Mouse (Mus musculus): ENCODE data around the gene Zfp663. TPM values are rescaled to one million over a fixed set of nuclear protein-coding genes. Genes with fewer than 3 reads are reported as not detected.

Zfp663 gene
- total RNA-seq, 2 experiments from 2014 or later: 1.2 to 1.3 TPM

- no peak for DNase-seq (ENCODE audit: low spot score in 2 of 2)
These were observed 2.5 kb upstream of the Zfp663 start for GRCm38 (mm10) chr2:165371066-165371465.

- DNase-seq (ENCODE audit: low spot score in 2 of 2): no peak
These were observed 1.8 kb upstream of the Zfp663 start for GRCm38 (mm10) chr2:165370348-165370747.

DNA sequence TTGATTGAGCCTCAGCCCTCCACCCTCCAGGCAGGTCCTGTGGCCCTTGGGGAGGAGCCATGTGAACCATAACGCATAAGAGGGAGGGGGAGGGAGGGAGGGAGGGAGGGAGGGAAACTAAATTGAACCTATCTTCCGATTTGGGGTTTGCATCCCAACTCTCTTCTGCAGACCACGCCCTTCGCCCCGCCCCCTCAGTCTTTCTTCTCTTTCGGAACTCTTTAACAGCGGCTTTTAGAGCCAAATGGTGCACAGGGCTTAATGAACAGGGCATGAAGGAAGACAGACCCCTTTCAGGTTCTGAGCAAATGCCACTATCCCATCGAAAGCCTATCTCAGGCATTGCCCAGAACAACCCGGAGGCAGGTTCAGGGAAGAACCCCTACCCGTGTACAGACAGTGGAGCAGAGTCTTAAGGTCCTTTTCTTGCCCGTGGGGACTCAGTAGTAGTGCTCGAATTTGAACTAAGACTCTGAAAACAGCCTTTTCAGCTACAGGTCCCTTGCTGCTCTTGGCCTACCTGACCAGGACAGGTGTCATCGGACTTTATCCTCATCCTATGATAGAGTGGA is 575 bp downstream of the Zfp663 start:
- no peak for DNase-seq (ENCODE audit: low spot score in 2 of 2)

GRCm38 (mm10) chr2:165367047-165367520 is 1.4 kb downstream of the Zfp663 start:
- no peak for DNase-seq (ENCODE audit: low spot score in 2 of 2)

DNA sequence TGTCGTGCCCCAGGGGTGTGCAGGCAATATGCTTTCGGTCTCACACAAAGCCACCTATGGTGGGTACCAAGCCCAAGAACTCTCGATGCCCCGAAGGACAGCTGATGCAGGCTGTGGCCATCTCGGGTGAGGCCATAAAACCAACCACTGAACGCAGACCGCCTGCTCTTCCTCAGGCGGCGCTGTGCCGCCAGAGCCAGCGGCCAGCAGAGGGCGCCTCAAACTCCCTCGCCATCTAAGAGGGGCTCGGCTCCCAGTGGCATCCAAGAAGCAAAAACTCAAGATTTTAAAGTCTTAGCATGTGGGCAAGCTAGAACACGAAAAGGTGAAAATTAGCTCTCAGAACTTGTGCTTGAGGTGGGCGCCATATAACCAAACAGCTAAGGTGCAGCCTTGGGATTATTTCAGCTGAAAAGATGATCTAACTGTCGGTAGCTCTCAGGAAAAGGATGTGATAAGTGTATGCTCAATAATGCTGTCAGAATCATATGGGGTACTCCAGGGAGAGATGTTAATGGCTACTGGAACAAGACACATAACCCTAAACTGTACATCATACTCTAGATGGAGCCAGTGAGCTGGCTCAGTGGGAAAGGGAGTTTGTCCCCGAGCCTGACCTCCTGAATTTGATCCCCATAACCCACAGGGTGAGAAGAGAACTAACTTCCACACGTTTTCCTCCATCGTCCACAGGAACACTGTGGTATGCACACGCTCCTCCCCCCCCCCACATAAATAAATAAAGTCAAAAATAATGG is 4.0 kb downstream of the Zfp663 start:
- DNase-seq (ENCODE audit: low spot score in 2 of 2): peak; percentile 43 to 61

DNA sequence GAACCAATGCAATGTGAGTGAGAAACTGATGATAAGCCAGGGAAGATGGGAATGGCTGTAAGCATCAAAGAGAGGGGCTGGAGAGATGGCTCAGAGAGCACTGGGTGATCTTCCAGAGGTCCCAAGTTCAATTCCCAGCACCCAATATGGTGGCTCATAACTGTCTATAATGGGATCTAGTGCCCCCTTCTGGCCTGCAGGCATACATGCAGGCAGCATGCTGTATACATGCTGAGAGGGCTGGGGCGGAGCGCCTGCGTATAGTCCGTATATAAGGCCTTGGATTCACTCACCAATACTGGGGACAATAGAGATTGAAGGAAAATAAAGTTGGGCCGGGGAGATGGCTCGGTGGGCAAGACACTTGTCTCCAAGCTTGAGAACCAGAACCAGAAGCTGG is 5.2 kb downstream of the Zfp663 start:
- no peak for DNase-seq (ENCODE audit: low spot score in 2 of 2)

DNA sequence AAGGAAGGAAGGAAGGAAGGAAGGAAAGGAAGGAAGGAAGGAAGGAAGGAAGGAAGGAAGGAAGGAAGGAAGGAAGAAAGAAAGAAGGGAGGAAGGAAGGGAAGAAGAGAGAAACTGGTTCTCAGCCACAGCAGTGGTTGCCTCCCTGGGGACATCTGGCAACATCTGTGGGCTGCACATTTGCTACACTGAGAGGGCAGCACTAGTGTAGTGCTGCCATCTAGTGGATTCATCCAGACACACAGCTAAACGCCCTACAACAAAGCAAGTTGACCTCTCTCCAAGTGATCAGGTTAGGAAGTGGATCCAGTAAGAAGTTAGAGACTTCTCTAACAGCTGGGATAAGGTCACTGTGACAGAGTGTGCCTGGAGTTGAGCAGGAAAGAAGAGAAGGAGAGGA is 7.7 kb downstream of the Zfp663 start:
- peak in 1 of 2 experiments; percentile 54 for DNase-seq (ENCODE audit: low spot score in 2 of 2)

- DNase-seq (ENCODE audit: low spot score in 2 of 2): peak; percentile 32 to 65
These were observed 16.6 kb downstream of the Zfp663 start for GRCm38 (mm10) chr2:165351828-165352513.

GRCm38 (mm10) chr2:165349466-165349865 is 19.1 kb downstream of the Zfp663 start:
- DNase-seq (ENCODE audit: low spot score in 2 of 2): no peak

DNA sequence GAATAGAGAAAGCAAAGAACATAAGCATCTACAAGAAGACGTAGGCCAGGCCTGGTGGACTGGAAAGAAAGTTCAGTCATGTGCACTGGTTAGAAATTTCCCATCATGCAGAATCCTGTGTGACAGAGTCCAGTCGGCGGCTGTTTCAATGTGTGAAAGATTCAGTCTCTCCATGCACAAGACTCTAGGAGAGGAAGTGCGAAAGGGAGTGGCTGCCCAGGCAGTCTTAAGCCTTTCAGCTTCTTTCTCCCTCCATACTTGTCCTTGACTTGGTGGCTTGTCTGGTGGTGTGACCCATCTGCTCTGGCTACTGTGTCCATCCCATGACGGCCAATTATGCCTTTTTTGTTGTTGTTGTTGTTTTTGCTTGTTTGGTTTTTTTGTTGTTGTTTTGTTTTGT is 22.3 kb downstream of the Zfp663 start:
- DNase-seq (ENCODE audit: low spot score in 2 of 2): no peak

- DNase-seq (ENCODE audit: low spot score in 2 of 2): no peak
These were observed 31.3 kb downstream of the Zfp663 start for GRCm38 (mm10) chr2:165337191-165337590.

DNA sequence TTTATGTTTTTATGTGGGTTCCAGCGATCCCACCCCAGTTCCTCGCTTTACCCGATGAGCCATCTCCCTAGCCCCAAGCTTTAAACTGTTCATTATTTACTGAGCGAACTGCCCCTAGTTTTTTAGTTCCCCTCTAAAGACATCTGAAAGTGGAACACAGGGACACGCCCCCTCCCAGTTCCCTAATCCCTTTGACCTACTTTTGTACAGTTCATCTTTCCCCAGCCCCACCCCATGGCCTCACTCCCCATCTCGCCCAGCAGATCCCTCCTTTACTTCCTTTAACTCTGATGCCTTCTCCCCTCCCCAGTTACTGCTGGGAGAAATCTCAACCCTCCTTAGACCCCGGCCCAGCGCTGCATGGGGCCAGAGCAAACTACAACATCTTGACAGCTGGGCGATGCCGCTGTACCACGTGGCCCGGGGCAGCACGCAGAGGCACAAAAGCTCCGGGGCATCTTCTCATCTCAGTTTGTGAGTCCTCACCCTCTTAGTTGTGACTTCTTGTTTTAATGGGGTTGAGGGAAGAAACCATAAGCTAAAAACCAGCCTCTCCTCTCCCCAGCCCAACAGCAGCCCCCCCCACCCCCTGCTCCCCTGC is 35.8 kb downstream of the Zfp663 start:
- no peak for DNase-seq (ENCODE audit: low spot score in 2 of 2)

- DNase-seq (ENCODE audit: low spot score in 2 of 2): no peak
These were observed 38.8 kb downstream of the Zfp663 start for GRCm38 (mm10) chr2:165329703-165330102.

DNA sequence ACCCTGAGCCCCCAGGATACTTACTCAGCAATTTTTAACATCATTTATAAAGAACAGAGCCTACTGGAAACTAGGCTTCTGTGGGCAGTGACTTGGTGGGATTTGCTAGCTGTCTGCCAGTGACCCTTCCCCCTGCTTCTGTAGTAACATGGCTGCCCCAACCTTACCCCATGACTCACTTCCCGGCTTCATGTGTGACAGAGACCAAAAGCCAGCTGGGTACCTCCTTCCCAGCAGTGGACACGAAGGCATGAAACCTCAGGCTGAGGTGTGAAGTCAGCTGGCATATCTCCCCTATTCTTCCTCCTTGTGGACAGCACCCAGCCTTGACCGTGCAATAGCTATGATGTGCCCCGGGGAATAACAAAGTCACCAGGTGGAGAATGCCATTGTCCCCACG is 39.8 kb downstream of the Zfp663 start:
- DNase-seq (ENCODE audit: low spot score in 2 of 2): no peak

DNA sequence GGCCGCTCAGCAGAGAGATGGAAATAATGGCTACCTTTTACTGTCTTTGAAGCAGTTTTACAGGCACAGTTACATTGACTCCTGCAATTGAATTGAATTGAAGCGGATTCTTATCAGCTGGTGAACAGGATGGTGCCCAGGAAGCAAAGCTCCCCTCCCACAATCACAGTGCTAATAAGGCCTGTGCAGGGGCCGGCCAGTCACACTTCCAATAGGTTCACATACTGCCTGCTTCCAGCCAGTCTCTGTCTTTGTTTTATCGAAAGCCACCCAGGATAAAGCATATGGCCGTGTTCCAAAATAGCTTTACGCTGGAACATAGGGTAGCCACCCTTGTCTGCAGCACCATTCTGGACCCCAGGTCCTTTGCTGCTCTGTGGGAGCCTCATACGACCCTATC is 41.1 kb downstream of the Zfp663 start:
- no peak for DNase-seq (ENCODE audit: low spot score in 2 of 2)

DNA sequence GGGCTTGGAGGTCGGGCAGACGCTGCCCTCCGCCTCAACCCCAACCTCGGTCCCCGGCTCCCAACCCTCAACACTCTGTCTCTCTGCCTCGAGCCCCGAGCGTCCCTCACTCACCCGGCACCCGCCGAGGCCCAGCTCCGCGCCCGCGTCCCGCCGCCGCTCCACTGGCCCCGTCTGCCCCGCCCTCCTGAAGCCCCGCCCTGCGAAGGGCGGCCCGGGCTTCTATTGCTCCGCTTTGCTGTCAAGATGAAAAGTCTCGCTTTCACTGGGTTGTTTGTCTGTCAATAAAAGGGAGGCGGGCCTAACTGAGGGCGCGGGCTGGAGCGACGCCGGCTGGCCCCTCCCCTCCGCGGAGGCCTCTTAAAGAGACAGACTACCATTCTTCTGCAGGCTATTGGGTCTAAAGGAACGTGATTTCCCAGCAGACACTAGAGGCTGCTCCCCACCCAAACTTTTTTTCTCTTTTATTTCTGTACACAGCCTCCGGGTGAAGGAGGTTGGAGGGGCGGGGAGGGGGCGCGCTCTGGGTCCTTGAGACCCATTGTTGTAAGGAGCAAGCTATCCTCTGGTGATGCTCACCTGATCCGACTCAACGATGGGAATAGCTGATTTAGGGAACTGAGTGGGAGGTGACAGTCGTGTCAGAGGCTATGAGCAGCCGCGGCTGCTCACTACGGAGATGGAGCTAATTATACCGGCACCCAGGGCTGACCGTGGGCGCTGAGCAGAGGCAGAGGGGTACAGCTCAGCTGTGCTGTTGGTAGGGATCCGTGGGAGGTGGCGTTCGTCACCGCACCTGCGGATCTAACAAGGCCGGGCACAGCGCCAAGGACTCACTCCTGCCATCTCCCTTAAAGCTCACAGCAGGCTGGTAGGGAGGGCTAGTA is 42.0 kb downstream of the Zfp663 start, which contains the start of gene Elmo2:
Gene Elmo2 (minus strand): TSS at position 176 of the 887 bp plus-strand sequence.
- peak; percentile 99 for DNase-seq (ENCODE audit: low spot score in 2 of 2)

- peak in 1 of 2 experiments; percentile 57 for DNase-seq (ENCODE audit: low spot score in 2 of 2)
These were observed 42.8 kb downstream of the Zfp663 start for GRCm38 (mm10) chr2:165325521-165326303.

GRCm38 (mm10) chr2:165323928-165324327 is 44.6 kb downstream of the Zfp663 start:
- DNase-seq (ENCODE audit: low spot score in 2 of 2): no peak

DNA sequence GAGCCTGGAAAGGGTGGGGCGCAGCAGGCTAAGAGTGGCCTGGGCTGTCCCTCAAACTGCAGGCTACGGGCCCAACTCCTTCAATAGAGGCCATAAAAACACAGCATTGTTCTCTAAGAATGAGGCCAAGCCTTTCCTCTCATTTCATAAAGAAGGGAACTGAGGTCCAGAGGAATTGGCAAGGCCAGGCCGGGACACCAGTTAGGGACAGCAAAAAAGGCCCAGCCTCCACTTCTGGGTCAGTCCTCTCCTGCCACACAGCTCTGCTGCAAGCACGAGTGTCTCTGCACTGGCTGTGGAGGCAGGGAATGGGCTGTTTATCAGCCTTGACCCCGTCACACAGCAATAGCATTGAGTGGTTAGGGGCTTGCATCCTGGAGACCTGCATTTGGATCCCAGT is 45.0 kb downstream of the Zfp663 start:
- DNase-seq (ENCODE audit: low spot score in 2 of 2): peak in 1 of 2 experiments; percentile 57
